In the genomic region with DNA sequence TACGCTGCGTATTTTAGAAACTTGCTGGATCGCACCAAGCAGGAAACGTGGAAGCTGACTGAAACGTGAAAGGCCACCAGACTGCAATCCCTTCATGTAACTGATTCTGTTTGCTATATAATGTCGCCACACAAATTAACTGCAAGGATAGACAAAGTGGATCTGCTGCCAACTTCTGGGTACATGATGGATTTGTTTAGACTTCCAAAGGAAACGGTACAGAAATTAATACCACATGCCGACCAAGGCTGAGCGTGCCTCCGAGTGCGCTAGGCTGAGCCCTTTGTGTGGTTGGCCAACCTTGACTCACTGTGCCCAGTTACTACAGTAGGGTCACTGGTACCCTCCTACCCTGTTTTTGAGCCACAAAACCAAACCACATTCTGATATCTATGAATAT, we compare ENCODE assay signal across 17 mouse cellular contexts.
A peak's percentile ranks its signal among the peaks of the same experiment; 100 is the strongest.
DNase-seq lines count a peak whose midpoint lies in the region; ATAC-seq and TF ChIP-seq lines count a peak whose summit lies in the region.
"Had no signal": no experiment of that assay in that cellular context is flagged by ENCODE, and none has a peak within 500 bp of the region (broad histone marks: within the 10 kb centered on the region; RNA-seq: fewer than 3 reads in every experiment).

No protein-coding gene starts in this region.

- WGBS in forebrain, postnatal 0 days, result 48% methylated on average over 11 of the region's 11 CpGs

- H3K27ac ChIP-seq in forebrain, postnatal 0 days (ENCODE audit: low read depth, low read length), result 0 out of 2 replicates have a peak overlapping the region, but pooled peaks have one; percentile 29
- H3K27ac ChIP-seq: kidney, postnatal 0 days; liver, embryonic 14.5 days; midbrain, embryonic 15.5 days; stomach, postnatal 0 days had no signal

- H3K4me1 ChIP-seq in forebrain, postnatal 0 days (ENCODE audit: insufficient read depth), result 0 out of 2 replicates have a peak, but pooled peaks cover 3% of the 10 kb centered on the region
- H3K4me1 ChIP-seq: heart, embryonic 12.5 days; midbrain, embryonic 15.5 days had no signal

- peaks cover 8% of the 10 kb centered on the region; the same call in 1 of the 2 replicates for H3K36me3 ChIP-seq in forebrain, postnatal 0 days (ENCODE audit: insufficient read depth)

- no peak overlapping the region for H3K9ac ChIP-seq in forebrain, postnatal 0 days
- H3K9ac ChIP-seq: heart, embryonic 12.5 days; liver, embryonic 14.5 days; midbrain, embryonic 15.5 days had no signal

- H3K9me3 ChIP-seq in forebrain, postnatal 0 days (ENCODE audit: low read length), result no peaks in the 10 kb centered on the region
- H3K9me3 ChIP-seq: midbrain, embryonic 15.5 days had no signal

- peak; percentile 40 for DNase-seq in embryo, embryonic 11 days
- DNase-seq in embryo, embryonic 9.5 days (ENCODE audit: extremely low spot score), result no peak
- DNase-seq in 3T3-L1 (ENCODE audit: low read depth, low spot score), result peak; percentile 52
- peak; percentile 57 for DNase-seq in brain, adult 2 months (ENCODE audit: low read depth, low spot score)
- no peak for DNase-seq in forebrain, postnatal 0 days
- no peak for DNase-seq in kidney, adult 9 months
- no peak for DNase-seq in yolk sac, embryonic 10.5 days (ENCODE audit: low spot score)
- DNase-seq: heart, postnatal 4 days; layer of hippocampus, adult 9-11 months; lung, postnatal 4 days; thymus, postnatal 4 days had no signal

- no peak for TF ChIP-seq CTCF in forebrain, postnatal 0 days (IDR thresholded peaks at IDR 0.05; ENCODE audit: low read depth)

- H3K4me3 ChIP-seq in forebrain, postnatal 0 days (ENCODE audit: low read depth, low read length), result no peak overlapping the region
- H3K4me3 ChIP-seq: heart, embryonic 12.5 days; midbrain, embryonic 15.5 days had no signal

- H3K4me2 ChIP-seq in forebrain, postnatal 0 days (ENCODE audit: low read depth), result no peak overlapping the region
- H3K4me2 ChIP-seq: heart, embryonic 12.5 days; midbrain, embryonic 15.5 days had no signal

- no peaks in the 10 kb centered on the region for H3K27me3 ChIP-seq in forebrain, postnatal 0 days (ENCODE audit: insufficient read depth, low read length)
- H3K27me3 ChIP-seq: heart, embryonic 12.5 days; midbrain, embryonic 15.5 days had no signal

- no peak for ATAC-seq in forebrain, postnatal 0 days
- ATAC-seq in inflammation-experienced regulatory T-cells, adult 6 months, result no peak
- ATAC-seq: midbrain, embryonic 15.5 days had no signal

Comparison
In these comparisons a context has a peak if more than half of its experiments do, and no peak if none do; other contexts are left out.
1. DNase-seq: peak in embryo, embryonic 11 days (single experiment), 3T3-L1 (single experiment) and brain, adult 2 months (single experiment); none in embryo, embryonic 9.5 days (single experiment), forebrain, postnatal 0 days (single experiment), kidney, adult 9 months (single experiment) and yolk sac, embryonic 10.5 days (single experiment).